Mouse (Mus musculus) megakaryocyte, adult 5-6 weeks (primary cell): ENCODE results near the gene Dus3l. TPM values are rescaled to one million over a fixed set of nuclear protein-coding genes. Genes with fewer than 3 reads are reported as not detected.

Experiments used
- ATAC-seq: 2 replicates; pipeline ENCODE4 v1.8.0; 2016; ENCODE audit warnings: mild to moderate bottlenecking, inconsistent platforms; ENCODE audit not compliant: poor library complexity, severe bottlenecking
- total RNA-seq, 2 experiments: library from RNA; stranded (forward) in 1 of 2; stranded (reverse) in 1 of 2; fragments of 153-499, 151-499 nt in 1 of 2; fragments of 221-1000, 200-1000 nt in 1 of 2; gene quantifications; 2 replicates each; pipeline versions ENCODE4 v1.2.3 to v1.2.4; 2015 to 2017

Gene Dus3l
- total RNA-seq, 2 experiments from 2014 or later, result 8.7 to 10.5 TPM

DNA sequence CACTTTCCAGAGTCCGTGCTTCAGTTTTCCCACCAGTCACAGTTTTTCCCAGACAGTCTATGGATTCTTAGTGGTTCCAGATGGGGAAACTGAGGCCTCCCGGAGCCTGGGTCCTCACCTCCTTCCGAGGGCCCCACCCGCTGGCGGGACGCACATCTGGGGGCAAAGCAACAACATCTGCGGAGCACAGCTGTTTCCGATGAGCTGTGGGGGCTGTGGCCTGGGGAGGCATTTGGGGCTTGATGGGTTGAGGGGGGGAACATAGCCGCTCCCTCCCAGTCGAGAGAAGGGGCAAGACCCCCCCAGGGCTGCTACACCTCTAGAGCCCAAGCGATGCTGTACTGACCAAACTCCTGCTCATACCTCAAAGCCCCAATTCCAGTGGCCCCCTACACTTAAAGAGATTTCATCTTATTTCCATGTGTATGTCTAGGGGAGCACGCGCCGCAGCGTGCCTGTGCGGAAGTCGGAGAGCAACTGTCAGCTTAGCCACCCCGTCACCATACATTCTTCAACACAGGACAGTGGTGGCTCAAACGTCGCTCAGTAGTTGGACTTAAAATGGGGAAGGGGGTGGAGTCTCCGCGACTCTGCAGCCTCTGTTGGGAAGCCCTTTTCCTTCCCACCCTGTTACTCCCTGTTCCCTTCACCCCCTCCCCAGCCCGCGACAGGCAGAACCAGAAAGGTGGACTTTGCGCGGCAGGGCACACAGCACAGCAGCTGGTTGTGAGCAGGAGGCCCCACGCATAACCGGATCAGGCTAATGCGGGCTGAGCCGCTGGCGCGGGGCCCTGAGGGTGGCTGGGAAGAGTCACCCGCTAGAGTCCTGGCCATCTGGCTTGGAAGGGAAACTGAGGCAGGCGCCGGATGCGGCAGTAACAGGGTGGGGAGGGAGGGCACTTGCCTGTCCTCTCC is 10.0 kb upstream of the Dus3l start:
- peak; percentile 36 for ATAC-seq

DNA sequence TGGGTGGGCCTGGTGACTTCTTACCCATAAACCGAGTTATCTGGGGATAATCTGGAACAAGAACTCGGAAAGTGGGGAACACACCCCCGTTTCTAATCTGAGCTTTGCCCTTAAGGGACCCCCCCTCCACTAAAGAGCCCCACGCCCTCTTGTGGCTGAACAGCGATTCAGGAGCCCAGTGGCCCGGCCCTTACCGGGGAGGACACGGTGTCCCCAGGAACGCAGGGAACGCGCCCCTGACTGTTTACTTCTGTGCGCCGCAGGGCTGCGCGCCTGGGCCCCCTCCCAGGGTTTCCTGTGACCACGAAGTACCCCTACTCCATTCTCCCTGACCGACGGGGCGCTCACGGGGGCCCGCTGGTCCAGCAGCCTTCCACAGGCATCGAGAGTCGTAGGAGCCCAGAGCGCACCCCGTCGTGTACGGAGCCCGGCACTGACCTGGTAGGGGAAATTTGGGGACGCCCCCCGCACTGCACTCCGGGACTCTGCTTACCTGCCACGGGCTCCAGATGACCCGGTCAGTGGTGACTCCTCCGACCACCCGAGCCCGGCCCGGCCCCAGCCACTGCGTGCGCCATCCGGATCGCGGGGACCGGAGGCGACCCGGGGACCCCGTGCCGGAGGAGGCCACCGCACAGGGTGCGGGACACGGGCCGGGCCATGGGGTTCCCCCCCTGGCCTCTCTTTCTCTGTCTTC is 7.7 kb upstream of the Dus3l start:
- ATAC-seq, result no peak

DNA sequence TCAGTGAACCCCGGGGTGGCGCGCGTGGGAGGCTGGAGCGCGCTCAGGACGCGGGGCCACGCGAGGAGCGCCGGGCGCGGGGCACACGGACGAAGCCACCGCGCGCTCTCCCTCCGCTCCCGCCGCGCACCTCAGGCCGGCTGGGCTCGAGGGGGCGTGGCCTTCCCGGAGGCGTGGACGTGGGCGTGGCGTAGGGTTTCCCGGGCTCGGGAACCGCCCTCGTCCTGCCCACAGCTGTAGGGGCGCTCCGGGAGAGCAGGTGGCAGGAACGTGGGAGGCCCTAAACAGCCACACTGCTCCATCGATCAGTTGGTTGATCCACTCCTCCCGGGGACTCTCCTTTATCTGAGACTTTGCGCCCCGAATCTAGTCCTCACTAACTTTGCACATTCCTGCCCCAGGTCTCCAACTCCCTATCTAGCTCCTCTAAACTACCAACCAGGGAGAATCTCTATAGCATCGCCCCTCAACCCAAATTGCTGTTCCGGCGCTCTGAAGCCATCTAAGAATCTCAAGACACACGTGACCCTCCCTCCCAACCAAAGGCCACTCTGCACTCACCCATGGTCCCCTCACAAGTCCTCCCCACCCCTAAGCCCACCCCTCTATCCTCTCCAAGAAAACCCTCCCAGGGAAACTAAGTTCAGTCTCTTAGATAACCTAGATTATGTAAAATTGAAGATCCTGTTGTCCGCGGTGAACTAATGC is 7.0 kb upstream of the Dus3l start, which contains the start of gene Nrtn:
Gene Nrtn, minus strand, starts transcription at position 115 of the 708 bp plus-strand sequence.
- peak; percentile 61 for ATAC-seq

GRCm38 (mm10) chr17:56758132-56758531 is 6.4 kb upstream of the Dus3l start:
- peak; percentile 36 for ATAC-seq

DNA sequence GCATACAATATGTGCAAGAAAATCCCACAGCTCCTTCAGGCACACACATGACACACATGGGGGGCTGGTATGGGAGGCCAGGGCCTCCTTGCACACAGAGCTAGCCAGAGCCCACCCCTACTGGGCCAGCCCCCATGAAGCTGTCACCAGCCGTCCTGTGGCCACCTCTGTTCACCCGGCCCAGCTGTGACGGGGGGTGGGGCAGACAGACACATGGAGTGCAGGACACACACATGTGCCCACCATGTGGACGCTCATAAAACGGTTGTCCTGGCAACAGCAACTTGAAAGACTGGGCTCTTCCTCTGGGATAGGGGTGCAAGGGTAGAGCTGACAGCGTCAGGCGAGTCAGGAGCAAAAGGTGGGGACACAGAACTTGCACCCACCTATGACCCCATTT is 5.3 kb upstream of the Dus3l start:
- ATAC-seq, result no peak

GRCm38 (mm10) chr17:56761077-56761476 is 3.5 kb upstream of the Dus3l start:
- ATAC-seq, result no peak

GRCm38 (mm10) chr17:56761991-56762410 is 2.6 kb upstream of the Dus3l start:
- peak; percentile 38 for ATAC-seq

GRCm38 (mm10) chr17:56762769-56763731 is 1.5 kb upstream of the Dus3l start:
- peak; percentile 40 for ATAC-seq

- no peak for ATAC-seq
These were observed 761 bp upstream of the Dus3l start for GRCm38 (mm10) chr17:56763741-56764250.

DNA sequence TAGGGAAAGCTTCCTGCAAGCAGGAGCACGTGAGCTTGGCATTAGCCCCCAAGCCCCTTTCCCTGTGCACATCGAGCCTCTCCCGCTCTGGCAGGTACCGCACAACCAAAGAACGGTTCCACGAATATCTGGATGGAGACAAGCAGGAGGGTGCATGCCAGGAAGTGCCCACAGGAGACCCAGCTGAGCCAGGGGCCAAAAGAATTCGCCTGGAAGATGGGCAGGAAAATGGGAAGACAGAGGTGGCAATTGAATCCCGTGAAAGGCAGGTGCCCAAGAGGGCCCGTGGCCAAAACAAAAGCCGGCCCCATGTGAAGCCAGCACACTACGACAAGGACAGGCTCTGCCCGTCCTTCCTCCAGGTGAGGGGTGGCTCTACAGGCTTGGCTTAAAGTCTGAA is 874 bp downstream of the Dus3l start:
- ATAC-seq, result no peak

GRCm38 (mm10) chr17:56766631-56767405 is 2.3 kb downstream of the Dus3l start:
- ATAC-seq, result no peak

DNA sequence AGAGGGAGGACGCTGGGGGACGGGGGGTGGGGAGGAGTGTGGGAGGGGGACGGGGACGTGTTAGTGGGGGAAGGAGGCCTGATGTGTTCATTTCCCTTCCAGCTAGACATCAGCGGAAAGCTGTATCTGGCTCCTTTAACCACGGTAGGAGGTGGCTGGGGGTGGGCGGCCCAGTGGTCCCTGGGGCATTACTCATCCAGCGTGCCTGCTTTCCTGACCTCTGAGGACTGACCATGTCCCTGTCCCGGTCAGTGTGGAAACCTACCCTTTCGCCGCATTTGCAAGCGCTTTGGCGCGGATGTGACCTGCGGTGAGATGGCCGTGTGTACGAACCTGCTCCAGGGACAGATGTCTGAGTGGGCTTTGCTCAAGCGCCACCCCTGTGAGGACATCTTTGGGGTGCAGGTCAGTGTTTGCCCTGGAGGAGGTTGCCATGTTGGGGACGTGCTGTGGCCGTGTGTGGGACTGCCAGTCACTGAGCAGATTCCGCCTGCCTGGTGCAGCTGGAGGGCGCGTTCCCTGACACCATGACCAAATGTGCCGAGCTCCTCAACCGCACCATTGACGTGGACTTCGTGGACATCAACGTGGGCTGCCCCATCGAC is 3.1 kb downstream of the Dus3l start:
- no peak for ATAC-seq

- no peak for ATAC-seq
These were observed 4.4 kb downstream of the Dus3l start for GRCm38 (mm10) chr17:56768941-56769340.

DNA sequence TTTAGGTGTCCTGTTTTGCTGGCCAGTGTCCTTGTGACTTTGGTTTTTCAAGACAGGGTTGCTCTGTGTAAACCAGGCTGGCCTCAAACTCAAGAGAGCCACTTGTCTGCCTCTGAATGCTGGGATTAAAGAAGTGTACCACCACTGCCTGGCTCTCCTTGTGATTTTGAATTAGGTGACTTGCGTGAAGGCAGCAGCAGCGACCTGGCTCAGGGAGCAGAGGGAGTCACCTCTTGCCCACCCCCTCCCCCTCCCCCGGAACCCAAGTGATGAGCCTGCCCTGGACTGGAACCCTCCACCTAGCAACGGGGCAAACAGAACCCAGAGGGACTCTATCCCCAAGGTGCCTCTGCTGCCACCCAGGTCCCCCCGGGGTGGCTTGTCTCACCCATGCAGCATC is 5.4 kb downstream of the Dus3l start, which contains the start of gene Prr22:
Gene Prr22, plus strand, starts transcription at position 301 of the 400 bp plus-strand sequence.
- ATAC-seq, result no peak

DNA sequence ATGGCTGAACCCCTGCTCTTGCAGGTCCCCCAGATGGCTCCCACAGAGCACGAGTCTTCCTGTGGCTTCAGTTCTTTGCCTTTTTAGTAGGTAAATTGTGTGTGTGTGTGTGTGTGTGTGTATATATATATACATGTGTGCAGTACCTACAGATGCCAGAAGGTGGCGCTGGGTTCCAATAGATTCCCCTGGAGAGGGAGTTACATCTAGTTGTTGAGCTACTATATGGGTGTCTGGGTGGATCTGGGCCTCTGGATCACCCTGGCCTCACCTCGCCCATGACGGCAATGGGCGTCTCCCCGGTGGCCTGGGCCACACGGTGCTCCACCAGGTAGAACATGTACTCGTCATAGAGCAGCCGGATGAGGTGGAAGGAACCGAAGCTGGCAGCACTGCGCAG is 13.0 kb downstream of the Dus3l start:
- no peak for ATAC-seq

DNA sequence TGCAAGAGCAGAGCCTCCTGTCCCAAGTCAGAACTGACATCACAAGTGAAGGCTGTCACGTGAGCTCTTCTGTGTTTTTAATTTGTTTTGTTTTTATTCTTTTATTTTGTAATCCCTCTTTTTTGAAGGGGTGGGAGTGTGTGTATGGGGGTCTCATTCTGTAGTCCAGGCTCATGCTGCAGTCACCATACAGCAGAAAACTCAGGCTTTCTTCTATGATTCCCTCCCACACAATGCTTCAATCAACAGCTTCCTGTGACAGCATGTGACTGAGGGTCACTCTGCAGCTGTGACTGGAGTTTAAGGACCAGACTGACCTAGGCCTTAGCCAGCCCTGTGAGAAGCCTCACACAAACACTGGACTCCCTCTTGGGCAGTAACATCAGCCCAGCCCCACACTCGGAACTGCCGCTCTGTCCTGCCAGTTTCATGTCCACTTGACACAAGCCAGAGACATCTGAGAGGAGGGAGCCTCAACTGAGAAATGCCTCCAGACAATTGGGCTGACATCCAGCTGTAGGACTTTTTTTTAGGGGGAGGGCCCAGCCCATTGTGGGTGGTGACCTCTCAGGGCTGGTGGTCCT is 14.3 kb downstream of the Dus3l start:
- no peak for ATAC-seq

DNA sequence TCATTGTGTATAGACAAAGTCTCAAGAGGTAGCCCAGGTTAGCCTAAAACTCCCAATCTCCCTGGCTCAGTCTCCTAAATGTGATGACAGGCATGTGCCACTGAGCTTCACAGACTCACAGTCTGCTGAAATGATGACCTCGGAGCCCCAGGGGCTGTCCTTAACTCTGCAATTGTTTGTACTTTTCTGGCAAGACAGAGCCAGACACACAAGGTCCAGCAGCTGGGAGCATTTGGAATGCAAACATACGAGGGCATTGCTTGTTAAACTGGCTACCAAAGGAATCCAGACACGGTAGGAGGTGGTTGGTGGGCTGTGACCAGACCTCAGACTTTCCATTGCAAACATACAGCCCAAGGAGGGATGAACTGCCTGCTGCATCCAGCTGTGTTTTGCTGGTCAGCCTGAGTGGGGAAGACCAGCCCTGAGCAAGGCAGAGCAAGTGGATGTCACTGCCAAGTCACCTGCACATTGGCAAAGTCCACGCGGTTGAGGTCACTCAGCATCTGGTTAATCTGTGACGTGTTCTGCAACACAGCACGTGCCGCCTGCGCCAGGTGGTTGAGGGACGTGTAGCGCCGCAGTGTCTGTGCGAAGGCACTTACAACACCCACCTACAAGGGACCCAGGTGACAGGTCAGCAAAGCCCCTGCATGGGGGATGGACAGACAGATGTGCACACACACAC is 15.9 kb downstream of the Dus3l start:
- ATAC-seq, result no peak

DNA sequence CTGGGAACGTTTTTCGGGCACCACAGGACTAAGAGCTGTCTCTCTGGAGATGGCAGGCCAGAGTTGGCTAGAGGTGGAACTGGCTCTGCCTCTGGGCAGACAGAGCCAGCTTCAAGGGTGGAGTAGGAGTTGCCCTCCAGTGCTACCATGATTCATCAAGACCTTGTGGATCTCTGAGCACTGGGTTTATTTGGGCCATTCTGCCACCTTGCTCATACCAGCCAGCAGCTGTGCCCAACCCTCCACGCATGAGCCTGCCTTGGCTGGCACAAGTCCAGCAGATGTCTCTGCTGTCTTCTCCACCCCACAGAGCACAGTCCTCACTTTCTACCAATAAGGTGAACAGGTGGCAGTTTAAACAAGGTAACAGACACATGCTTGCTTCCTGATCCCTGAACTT is 24.3 kb downstream of the Dus3l start:
- no peak for ATAC-seq
